Mouse (Mus musculus) heart, embryonic 10.5 days (tissue): ENCODE measurements around the gene Nf1. TPM values are rescaled to one million over a fixed set of nuclear protein-coding genes. Genes with fewer than 3 reads are reported as not detected.
A peak's percentile ranks its signal among the peaks of the same experiment; 100 is the strongest.

Experiments
- DNase-seq: peaks from one replicate; pipeline ENCODE4 v3.0.0-alpha.2; 2017; ENCODE audit warnings: low spot score
- H3K27ac ChIP-seq: fragments of 300-500 bp; sonication (generic); 2 replicates; pipeline ENCODE4 v1.5.1; 2016; ENCODE audit warnings: mild to moderate bottlenecking
- H3K27me3 ChIP-seq: fragments of 300-500 bp; sonication (generic); 2 replicates; pipeline ENCODE4 v1.6.1; 2016; ENCODE audit warnings: mild to moderate bottlenecking; ENCODE audit not compliant: poor library complexity, insufficient read depth, severe bottlenecking
- H3K36me3 ChIP-seq: fragments of 300-500 bp; sonication (generic); 2 replicates; pipeline ENCODE4 v1.6.1; 2016; ENCODE audit warnings: mild to moderate bottlenecking, moderate library complexity
- H3K4me1 ChIP-seq: fragments of 300-500 bp; sonication (generic); 2 replicates; pipeline ENCODE4 v1.6.1; 2016; ENCODE audit warnings: mild to moderate bottlenecking
- H3K4me3 ChIP-seq: fragments of 300-500 bp; sonication (generic); 2 replicates; pipeline ENCODE4 v1.5.1; 2016; ENCODE audit warnings: mild to moderate bottlenecking, moderate library complexity
- H3K9me3 ChIP-seq: fragments of 300-500 bp; sonication (generic); 2 replicates; pipeline ENCODE4 v1.6.1; 2016; ENCODE audit warnings: mild to moderate bottlenecking, moderate library complexity
- WGBS: fragments of 180-500 bp; shearing (Covaris S2); methylation state at CpG from one replicate; pipeline ENCODE4 v1.1.7; 2016; 5-methylcytosine and 5-hydroxymethylcytosine counted together
- polyA plus RNA-seq: library from polyadenylated mRNA; unstranded; fragments of >200 nt; fragmentation: Nextera tagmentation; extraction: Ambion mirVana; gene quantifications from 2 replicates; pipeline ENCODE4 v1.2.1, GENCODE M21; 2016

Nf1 gene
- polyA plus RNA-seq, 1 experiment from 2014 or later, result 5.1 TPM

DNA sequence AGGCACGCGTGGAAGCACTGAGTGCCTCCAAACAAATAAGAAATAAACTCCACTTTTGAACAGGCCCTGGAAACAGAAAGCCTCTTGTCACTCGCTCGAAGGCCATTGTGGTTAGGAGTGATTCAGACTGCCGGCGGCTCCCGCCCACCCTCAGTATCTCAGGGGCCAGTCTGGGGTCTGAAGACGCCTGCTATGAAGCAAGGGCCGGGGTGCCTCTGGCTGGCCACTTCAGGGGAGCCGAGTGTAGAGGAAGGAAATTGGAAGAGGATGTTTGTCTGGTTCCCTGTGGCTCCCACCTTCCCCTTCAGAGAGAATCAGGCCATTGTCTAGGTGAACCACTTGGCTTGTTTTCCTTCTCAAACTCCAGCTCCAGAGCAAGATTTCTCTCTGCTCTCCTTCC, 32.5 kb upstream of the Nf1 start:
- Histone ChIP-seq H3K4me3 (no peak overlapping the region), H3K27me3 (no peaks in the 10 kb centered on the region), H3K36me3 (no peaks in the 10 kb centered on the region), H3K4me1 (peaks cover 37% of the 10 kb centered on the region), H3K27ac (peak overlapping the region; percentile 86), H3K9me3 (no peaks in the 10 kb centered on the region)
- WGBS, result 18% methylated on average over 10 of the region's 10 CpGs
- DNase-seq, result no peak

GRCm38 (mm10) chr11:79307560-79308200, 31.8 kb upstream of the Nf1 start:
- H3K36me3 ChIP-seq, result no peaks in the 10 kb centered on the region
- no peak overlapping the region for H3K4me3 ChIP-seq
- no peak for DNase-seq
- peaks cover 37% of the 10 kb centered on the region for H3K4me1 ChIP-seq
- H3K27ac ChIP-seq, result peak overlapping the region; percentile 86
- H3K9me3 ChIP-seq, result no peaks in the 10 kb centered on the region
- no peaks in the 10 kb centered on the region for H3K27me3 ChIP-seq
- 55% methylated on average over 9 of the region's 9 CpGs for WGBS

DNA sequence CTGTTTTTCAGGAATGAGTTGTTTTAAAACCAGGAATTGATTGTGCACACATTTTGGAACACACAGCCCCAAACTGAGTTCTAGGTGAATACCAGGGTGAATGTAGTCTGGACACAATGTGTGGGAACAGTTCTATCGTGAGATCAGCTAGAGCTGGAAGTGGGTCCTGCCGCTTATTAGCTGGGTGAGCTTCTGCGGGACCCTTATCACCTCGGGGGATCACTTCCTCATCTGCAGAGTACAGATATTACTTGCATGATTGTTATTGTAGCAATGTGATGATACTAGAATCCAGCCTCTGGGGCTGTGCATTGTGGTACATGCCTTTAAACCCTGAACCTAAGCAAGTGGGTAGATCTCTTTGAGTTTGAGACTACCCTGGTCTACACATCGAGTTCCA, 29.0 kb upstream of the Nf1 start:
- Histone ChIP-seq H3K9me3 (no peaks in the 10 kb centered on the region), H3K4me1 (peaks cover 36% of the 10 kb centered on the region), H3K36me3 (no peaks in the 10 kb centered on the region), H3K4me3 (no peak overlapping the region), H3K27me3 (no peaks in the 10 kb centered on the region), H3K27ac (no peak overlapping the region)
- 84% methylated on average over 5 of the region's 5 CpGs for WGBS
- no peak for DNase-seq

- Histone ChIP-seq H3K9me3 (no peaks in the 10 kb centered on the region), H3K27me3 (no peaks in the 10 kb centered on the region), H3K36me3 (no peaks in the 10 kb centered on the region), H3K27ac (no peak overlapping the region), H3K4me1 (peaks cover 15% of the 10 kb centered on the region), H3K4me3 (no peak overlapping the region)
- WGBS, result 89% methylated on average over 8 of the region's 8 CpGs
- no peak for DNase-seq
These were observed 22.6 kb upstream of the Nf1 start for GRCm38 (mm10) chr11:79316807-79317345.

DNA sequence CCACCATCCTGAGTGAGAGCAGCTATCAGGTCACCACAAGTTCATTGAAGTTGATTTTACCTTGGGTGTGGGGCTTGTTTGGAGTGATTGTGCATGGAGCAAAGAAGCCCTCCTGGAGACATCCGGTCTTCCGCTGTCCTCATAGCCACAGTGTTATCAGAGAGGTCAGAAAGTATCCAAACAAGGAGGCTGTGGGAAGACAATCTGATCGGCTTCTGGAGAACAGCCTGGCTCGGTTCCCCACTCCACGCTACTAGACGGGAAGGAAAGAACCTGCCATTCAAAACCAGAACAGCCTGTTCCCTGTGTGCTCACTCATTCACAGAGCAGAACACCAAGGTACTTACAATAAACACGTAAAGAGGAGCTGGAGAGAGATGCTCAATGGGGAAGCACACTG, 19.7 kb upstream of the Nf1 start:
- Histone ChIP-seq H3K4me3 (no peak overlapping the region), H3K27me3 (no peaks in the 10 kb centered on the region), H3K36me3 (no peaks in the 10 kb centered on the region), H3K27ac (no peak overlapping the region), H3K9me3 (no peaks in the 10 kb centered on the region), H3K4me1 (peaks cover 17% of the 10 kb centered on the region)
- WGBS, result 54% methylated on average over 7 of the region's 7 CpGs
- DNase-seq, result no peak

GRCm38 (mm10) chr11:79323985-79324685, 15.4 kb upstream of the Nf1 start:
- no peak for DNase-seq
- 65% methylated on average over 12 of the region's 12 CpGs for WGBS
- Histone ChIP-seq H3K27me3 (no peaks in the 10 kb centered on the region), H3K4me3 (no peak overlapping the region), H3K4me1 (peaks cover 10% of the 10 kb centered on the region), H3K9me3 (no peaks in the 10 kb centered on the region), H3K36me3 (no peaks in the 10 kb centered on the region), H3K27ac (no peak overlapping the region)

- Histone ChIP-seq H3K4me3 (no peak overlapping the region), H3K36me3 (no peaks in the 10 kb centered on the region), H3K4me1 (0 out of 2 replicates have a peak, but pooled peaks cover 2% of the 10 kb centered on the region), H3K9me3 (no peaks in the 10 kb centered on the region), H3K27me3 (no peaks in the 10 kb centered on the region), H3K27ac (no peak overlapping the region)
- 69% methylated on average over 8 of the region's 8 CpGs for WGBS
- no peak for DNase-seq
These were observed 13.8 kb upstream of the Nf1 start for GRCm38 (mm10) chr11:79325663-79326062.

GRCm38 (mm10) chr11:79327106-79327505, 12.4 kb upstream of the Nf1 start:
- Histone ChIP-seq H3K4me3 (no peak overlapping the region), H3K4me1 (0 out of 2 replicates have a peak, but pooled peaks cover 2% of the 10 kb centered on the region), H3K36me3 (no peaks in the 10 kb centered on the region), H3K9me3 (no peaks in the 10 kb centered on the region), H3K27ac (no peak overlapping the region), H3K27me3 (no peaks in the 10 kb centered on the region)
- DNase-seq, result no peak
- 25% methylated on average over 4 of the region's 4 CpGs for WGBS

DNA sequence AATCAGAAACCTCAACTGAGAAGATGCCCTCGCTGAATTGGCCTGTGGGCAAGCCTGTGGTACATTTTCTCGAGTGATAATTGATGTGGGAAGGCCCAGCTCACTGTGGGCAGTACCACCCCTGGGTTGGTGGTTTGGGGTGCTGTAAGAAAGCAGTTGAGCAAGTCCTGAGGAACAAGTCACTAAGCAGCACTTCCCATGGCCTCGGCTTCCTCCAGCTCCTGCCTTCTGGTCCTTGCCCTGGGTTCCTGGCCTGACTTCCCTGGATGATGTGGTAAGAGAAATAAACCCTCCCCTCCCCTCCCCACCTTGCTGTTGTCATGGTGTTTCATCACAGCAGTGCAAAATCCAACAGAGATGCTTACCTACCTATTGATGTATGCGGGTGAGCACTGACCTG, 11.4 kb upstream of the Nf1 start:
- H3K4me3 ChIP-seq, result no peak overlapping the region
- WGBS, result 84% methylated on average over 4 of the region's 4 CpGs
- H3K27ac ChIP-seq, result no peak overlapping the region
- H3K4me1 ChIP-seq, result 0 out of 2 replicates have a peak, but pooled peaks cover 2% of the 10 kb centered on the region
- H3K36me3 ChIP-seq, result no peaks in the 10 kb centered on the region
- DNase-seq, result no peak
- no peaks in the 10 kb centered on the region for H3K9me3 ChIP-seq
- no peaks in the 10 kb centered on the region for H3K27me3 ChIP-seq

GRCm38 (mm10) chr11:79329585-79329984, 9.9 kb upstream of the Nf1 start:
- Histone ChIP-seq H3K9me3 (no peaks in the 10 kb centered on the region), H3K4me3 (no peak overlapping the region), H3K4me1 (no peaks in the 10 kb centered on the region), H3K27ac (no peak overlapping the region), H3K36me3 (no peaks in the 10 kb centered on the region), H3K27me3 (no peaks in the 10 kb centered on the region)
- 98% methylated on average over 1 of the region's 1 CpGs for WGBS
- no peak for DNase-seq

DNA sequence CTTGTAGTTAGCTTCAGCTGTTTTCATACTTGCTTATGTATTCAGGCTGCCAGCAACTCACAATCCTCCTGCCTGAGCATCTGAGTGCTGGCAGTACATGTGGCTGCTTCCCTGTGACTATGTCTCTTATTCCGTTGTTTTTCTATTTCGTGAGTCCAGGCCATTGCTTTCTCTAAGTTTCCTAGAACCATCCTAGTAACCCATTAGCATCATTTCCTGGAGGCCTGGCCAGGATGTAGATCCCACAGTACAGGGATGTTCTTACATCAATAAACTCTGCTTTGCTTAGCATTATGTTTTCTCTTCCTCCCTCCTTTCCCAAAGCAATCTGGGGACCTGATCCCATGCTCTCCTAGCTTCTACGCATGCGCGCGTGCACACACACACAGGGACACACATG, 4.4 kb upstream of the Nf1 start:
- 87% methylated on average over 6 of the region's 6 CpGs for WGBS
- Histone ChIP-seq H3K9me3 (0 out of 2 replicates have a peak, but pooled peaks cover 3% of the 10 kb centered on the region), H3K27ac (no peak overlapping the region), H3K4me3 (no peak overlapping the region), H3K27me3 (no peaks in the 10 kb centered on the region), H3K36me3 (no peaks in the 10 kb centered on the region), H3K4me1 (peaks cover 16% of the 10 kb centered on the region)
- no peak for DNase-seq

DNA sequence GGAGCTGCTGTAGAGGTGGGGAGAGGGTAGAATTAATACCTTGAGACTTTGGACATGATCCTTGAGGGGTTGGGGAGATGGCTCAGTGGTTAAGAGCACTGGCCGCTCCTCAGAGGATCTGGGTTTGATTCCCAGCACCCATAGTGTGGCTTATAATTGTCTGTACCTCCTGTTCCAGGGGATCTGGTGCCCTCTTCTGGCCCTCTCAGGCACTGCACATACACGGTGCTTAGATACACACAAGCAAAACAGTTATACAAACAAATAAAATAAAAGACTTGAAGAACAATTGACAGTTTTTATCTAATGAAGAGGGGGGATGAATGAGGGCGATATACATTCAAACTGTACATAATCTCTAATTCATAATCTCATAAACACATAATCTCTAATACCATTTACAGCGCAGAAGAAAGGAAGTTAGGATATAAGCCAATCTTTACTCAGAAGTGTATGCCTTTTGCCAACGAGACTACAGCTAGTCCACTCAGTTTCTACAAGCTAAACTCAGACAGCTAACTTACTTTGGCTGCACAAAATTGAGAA, 2.7 kb upstream of the Nf1 start:
- Histone ChIP-seq H3K27me3 (no peaks in the 10 kb centered on the region), H3K36me3 (peaks cover 2% of the 10 kb centered on the region; the same call in 1 of the 2 replicates), H3K27ac (no peak overlapping the region), H3K4me3 (no peak overlapping the region), H3K9me3 (0 out of 2 replicates have a peak, but pooled peaks cover 3% of the 10 kb centered on the region), H3K4me1 (peaks cover 29% of the 10 kb centered on the region)
- 84% methylated on average over 5 of the region's 5 CpGs for WGBS
- DNase-seq, result no peak

DNA sequence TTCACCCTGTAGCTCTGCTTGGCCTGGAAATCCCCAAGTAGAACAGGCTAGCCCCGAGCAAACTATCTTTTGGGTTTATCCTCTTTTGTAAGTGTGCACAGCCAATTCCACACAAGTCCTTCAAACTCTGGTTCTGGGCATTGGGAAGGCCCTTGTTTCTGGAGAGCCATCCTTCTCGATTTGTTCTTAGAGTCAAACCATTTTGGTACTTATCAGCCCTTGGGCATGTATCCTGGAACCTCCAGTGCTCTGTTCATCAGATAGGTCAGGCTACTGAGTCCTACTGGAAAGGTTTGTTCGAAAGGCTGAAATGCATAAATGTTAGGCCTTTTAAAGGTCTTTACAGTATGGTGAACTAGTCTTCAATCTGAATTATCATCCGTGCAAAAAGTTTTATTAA, 872 bp upstream of the Nf1 start:
- no peak for DNase-seq
- Histone ChIP-seq H3K4me1 (peaks cover 29% of the 10 kb centered on the region), H3K36me3 (peaks cover 15% of the 10 kb centered on the region; the same call in 1 of the 2 replicates), H3K4me3 (peak overlapping the region; percentile 100), H3K9me3 (0 out of 2 replicates have a peak, but pooled peaks cover 3% of the 10 kb centered on the region), H3K27me3 (no peaks in the 10 kb centered on the region), H3K27ac (peak overlapping the region; percentile 100)
- WGBS, result 38% methylated on average over 4 of the region's 4 CpGs
